Mouse (Mus musculus) heart, postnatal 14 days (tissue): ENCODE results near the gene Scaf1. TPM values are rescaled to one million over a fixed set of nuclear protein-coding genes. Genes with fewer than 3 reads are reported as not detected.
A peak's percentile ranks its signal among the peaks of the same experiment; 100 is the strongest.

Source experiments
- DNase-seq, 2 experiments: peaks; one replicate each; pipeline ENCODE4 v3.0.0; 2021 to 2022
- intact Hi-C: fragments of 180-260 bp; cut with DNase I; formaldehyde crosslinking; loops from one replicate; pipeline ENCODE4 v1.15.1; 2025
- long read RNA-seq, 2 experiments: library from polyadenylated mRNA; stranded (forward); transcript quantifications; one replicate each; pipeline ENCODE4 v2.0.0; 2021
- total RNA-seq, 2 experiments: library from RNA; stranded (reverse); gene quantifications; 2 replicates each; pipeline ENCODE4 v1.2.3; 2021

The Scaf1 gene
- total RNA-seq: 10 to 100 TPM; 53.8 to 56.1 TPM
- long read RNA-seq, experiment 1, full-length matches to known transcripts: 1 of 31 reads
- long read RNA-seq, experiment 1, partial matches to known transcripts: 25 of 31 reads
- long read RNA-seq, experiment 1, other reads (novel, unspliced or antisense): 5 of 31 reads
- long read RNA-seq, experiment 2, full-length matches to known transcripts: 2 of 22 reads
- long read RNA-seq, experiment 2, partial matches to known transcripts: 19 of 22 reads
- long read RNA-seq, experiment 2, other reads (novel, unspliced or antisense): 1 of 22 reads

DNA sequence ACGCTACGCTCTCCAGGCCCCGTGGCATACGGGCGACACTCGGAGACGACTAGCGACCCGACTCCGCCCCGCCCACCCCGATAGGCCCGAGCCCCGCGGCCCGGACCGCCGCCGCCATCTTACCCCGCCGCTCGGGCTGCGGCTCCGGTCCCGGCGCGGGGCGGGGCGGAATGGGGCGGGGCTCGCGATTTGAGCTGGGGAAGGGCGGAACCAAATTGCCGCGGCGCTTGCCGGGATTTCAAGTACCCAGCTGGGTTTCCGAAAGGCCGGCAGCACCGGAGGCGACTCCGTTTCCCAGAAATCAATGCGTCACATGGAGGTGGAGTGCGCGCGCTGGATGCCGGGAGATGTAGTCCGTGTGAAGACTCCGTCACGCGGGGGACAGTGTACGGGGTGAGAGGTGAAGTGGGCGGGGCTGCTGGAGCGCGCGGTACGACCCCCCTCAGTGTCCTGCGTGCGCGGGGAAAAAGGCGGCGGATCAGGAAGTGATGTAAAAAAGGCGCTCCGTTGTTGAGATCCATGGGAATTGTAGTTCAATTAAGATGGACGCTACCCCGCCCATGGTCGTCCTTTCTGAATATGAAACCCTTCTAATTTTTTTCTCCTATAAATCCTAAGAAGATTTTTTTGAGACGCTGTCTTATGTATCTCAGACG, at the start of gene Scaf1:
Gene Scaf1 (minus strand): TSS at position 407 of the 656 bp plus-strand sequence.
- DNase-seq: peak; percentile 98 to 99
- intact Hi-C loops: loop anchor here (2.0 kb wide), 1 partner anchor 15 kb away; no protein-coding TSS in a partner anchor

DNA sequence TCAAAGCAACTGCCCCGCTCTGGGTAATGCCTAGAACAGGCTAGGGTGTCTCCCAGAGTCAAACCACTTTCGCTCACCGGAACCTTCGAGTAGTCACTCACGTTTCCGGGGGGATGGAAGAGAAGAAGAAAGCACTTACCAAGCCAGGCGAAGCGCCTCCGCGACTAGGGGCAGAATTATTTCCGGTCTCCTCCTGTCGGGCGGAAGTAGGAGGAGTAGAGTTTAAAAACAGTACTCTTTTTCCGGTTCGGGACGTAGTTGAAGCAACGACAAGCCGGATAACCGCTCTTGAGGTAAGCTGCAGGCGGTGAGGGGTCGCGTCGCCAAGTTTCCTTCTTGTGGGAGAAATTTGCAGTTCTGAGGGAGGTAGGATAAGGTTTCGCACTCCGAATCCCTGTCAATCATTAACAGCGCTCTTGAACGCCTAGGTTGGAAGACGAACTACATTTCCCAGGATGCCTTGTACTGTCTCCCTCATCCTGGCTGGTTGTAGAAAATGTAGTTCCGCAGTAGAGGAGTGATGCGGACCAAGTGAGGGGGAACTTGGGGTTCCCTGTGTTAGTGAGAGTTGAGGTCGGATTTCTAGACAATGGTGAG, 46.2 kb upstream of the Scaf1 start, which contains the start of the genes Nosip and Prrg2:
Gene Nosip (plus strand): TSS at position 191 of the 597 bp plus-strand sequence.
Gene Prrg2 (minus strand): TSS at position 439 of the 597 bp plus-strand sequence.
- DNase-seq: peak; percentile 92 to 94
- intact Hi-C loops: loop anchor here (10.0 kb wide), 1 partner anchor 332 kb away; the partner anchor contains the start of gene Snrnp70

DNA sequence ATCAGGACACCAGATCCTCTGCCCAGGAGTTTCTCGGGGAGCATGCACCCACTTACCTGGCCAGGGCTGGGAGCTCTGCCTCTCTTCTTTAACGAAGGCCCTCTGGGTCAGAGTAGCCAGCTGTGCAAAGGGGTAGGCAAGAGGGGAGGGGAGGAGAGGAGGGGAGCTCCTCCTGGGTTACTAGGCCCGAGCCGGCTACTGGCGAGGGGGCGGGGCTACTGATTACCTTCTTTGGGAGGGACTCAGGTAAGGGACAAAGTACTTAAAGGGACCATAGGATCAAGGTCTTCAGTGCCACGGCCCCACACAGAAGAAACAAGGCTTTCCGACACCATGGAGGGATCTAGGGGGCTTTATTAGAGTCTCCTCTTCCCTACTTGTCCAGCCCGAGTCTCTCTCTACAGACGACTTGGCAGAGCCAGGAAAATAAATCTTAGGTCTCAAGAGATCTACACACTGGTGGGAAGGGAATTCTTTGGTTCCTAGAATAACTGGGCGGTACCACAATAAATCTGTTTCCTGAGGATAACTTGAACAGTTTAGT, 45.4 kb upstream of the Scaf1 start:
- intact Hi-C loops: loop anchor here (10.0 kb wide), 1 partner anchor 333 kb away; the partner anchor contains the start of gene Snrnp70

DNA sequence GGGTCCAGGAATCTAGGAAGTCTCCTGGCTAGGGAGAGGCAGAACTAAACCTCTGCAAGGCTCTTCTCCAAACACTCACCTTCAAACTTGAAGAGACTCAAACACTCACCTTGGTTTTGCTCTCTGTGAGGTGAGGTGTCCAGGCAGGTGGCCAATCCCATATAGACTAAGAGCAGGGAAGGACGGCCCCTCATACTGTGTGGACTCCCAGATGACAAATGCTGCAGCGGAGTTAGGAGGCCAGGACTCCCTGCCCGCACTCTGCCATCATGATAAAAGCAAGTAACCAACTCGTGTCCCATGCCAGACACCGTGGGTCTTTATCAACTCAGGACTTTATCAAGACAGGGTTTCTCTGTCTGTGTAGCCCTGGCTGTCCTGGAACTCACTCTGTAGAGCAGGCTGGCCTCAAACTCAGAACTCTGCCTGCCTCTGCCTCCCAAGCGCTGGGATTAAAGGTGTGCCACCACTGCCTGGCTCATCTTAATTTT, 44.5 kb upstream of the Scaf1 start:
- intact Hi-C loops: loop anchor here (10.0 kb wide), 1 partner anchor 334 kb away; the partner anchor contains the start of gene Snrnp70
- DNase-seq: no peak

More for the DNA sequence above, 45.4 kb upstream of the Scaf1 start:
- no peak for DNase-seq

DNA sequence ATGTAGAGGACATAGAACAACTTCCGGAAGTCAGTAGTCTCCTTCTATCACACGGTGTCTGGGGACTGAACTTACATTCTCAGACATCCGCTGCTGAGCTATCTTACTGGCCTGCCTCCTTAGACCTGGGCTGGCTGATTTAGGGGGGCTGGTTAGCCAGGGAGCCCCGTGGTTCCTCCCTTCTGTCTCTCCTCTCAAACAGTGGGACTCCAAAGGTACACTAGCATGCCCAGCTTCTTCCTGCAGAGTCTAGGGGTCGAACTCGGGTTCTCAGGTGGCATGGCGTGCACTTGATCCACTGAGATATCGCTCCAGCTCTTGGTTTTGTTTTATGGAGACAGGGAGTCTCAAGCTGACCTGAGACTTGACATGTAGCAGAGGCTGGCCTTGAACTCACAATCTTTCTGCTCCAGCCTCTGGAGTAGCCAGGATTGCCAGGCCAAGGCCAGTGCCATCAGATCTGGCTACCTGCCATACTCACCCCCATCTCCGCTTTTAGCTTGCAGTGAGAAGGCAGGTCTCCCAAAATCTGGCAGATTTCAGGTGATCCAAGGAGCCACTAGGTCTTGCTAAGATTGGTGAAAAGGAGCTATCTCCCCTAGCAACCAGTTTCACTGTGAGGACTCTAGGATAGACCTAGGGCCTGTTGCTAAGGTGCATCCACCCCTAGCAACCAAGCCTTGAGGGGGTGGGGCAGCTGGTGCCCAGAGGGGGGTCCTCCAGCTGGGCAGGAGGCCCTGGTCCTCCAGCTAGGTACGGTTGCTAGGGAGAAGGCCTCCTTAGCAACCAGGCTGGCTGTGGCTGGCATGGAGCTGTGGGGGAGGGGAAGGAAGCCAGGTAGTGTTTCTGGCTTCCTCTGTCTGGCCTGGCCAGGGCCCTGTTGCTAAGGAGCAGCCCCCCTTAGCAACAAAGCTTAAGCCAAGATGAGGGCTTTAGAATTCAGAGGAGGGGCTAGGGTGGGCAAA, 42.7 kb upstream of the Scaf1 start:
- intact Hi-C loops: no loop called here
- no peak for DNase-seq

DNA sequence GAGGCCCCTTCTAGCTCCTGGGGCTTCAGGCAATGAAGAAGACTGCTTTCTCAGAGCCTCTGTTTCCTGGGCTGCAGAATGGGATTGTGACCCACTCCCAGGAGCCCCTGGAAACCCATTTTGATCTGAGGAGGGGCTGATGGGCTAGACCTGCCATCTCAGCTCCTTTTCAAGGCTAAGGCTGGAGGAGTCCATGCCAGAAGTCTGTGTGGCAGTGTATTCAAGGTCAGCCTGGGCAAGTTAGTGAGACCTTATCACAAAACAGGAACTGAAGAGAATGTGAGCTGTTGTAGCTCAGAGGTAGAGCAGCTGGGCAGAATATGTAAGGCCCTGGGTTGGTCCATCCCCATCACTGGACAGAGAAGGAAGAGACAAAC, 40.8 kb upstream of the Scaf1 start:
- DNase-seq: no peak
- intact Hi-C loops: no loop called here

DNA sequence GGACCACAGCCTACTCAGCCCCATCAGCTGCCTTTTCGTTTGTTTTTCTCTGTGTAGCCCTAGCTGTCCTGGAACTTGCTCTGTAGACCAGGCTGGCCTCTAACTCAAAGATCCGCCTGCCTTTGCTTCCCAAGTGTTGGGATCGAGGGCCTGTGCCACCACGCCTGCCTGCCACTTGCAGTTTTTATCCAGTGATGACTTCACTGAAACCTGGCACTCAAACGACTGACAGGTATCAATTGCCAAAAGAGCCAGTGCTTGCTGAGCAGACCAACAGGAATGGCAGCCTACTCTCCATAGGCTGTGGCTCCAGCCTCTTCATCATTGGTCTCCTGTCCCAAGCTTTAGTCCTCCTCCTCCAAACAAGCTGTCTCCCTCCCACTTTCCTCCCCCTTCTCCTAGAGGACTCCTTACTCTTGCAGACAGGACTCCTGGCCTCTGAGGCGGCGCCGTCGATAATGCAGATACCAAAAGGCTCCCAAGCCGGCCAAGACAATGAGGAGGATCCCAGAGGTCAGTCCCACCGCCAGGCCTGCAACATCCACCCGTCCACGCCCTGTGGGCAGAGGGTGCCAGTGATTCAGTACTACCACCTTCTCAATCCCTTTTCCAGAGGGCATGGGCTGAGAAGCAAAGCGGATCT, 40.3 kb upstream of the Scaf1 start:
- intact Hi-C loops: no loop called here
- DNase-seq: no peak

DNA sequence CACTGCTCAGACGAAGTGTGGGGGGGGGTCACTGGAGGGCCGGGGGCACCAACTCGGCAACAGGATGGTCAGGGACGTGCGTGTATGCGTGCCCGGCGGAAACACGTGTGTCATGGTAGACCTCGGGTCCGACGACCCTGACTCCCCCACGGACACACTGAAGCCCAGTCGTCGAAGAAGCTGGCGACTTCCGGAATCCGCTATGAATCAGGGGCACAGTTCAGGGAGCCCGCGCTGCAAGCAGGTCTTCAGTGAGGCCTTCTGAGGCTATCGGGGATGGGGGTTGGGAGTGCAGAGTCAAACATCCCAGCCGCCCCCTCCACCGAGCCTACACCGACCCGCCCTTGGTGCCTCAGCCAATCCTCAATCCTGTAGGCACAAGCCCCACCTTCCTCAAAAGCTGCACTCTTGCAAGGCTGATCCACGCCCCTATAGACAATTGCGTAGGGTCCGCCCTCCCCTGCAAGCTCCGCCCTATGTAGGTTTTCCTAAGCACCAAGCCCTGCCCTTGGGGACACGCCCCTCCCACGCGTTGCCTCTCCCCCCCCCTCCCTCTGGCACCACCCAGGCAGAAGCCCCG, 37.9 kb upstream of the Scaf1 start:
- intact Hi-C loops: loop anchor here (2.0 kb wide), 1 partner anchor 35 kb away; no protein-coding TSS in a partner anchor
- DNase-seq: peak; percentile 89 to 91

DNA sequence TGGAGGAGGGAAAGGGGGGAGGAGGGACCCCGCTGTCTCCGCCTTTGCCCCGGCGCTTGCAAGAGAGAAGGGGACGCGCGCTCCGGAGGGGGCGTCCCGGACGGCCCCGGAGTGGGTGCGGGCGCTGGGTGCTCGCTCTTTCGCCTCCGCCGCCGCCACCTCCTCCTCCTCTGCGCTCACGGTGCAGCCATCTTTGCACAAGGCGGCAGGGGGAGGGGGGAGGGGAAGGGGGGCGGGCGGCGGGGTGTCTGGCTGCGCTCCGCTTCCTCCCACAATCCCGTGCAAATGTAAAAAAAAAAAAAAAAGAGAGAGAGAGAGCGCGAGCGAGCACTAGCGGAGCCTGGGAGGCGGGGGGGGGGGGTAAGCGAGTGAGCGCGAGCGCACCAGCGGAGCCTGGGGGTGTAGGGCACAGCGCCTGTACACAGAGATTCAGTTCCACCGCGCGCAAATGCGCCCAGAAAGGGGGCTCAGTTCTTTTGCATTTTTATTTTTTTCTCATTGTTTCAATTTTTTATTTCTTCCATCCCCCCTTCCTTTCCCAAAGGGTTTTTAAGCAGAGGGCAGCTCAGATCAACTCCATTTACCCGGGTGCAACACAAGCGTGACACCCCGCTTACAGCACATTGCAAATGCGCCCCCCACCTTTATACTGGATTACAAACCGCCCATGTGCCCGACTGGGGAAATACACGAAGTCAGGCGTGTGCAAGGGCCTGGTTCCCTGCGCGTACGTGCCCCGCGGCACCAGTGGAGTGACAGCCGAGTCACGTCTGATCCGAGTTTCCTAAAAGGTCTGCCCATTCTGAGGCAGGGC, 37.2 kb upstream of the Scaf1 start:
- intact Hi-C loops: loop anchor here (2.0 kb wide), 1 partner anchor 35 kb away; no protein-coding TSS in a partner anchor
- peak; percentile 76 to 81 for DNase-seq

DNA sequence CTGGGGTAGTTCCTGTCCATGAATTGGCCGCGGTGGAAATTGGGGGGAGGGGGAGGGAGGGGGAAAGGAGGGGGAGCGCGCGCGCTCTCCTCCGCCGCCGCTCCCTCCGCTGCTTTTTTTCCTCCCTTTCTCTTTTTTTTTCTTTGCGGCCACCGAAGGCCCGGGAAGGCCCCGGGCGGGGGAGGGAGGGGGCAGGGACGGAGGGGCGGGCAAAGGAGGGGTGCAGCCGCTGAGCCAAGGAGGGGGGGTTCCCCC, 36.6 kb upstream of the Scaf1 start, which contains the start of gene Prr12:
Gene Prr12 (minus strand): TSS at position 20 of the 255 bp plus-strand sequence.
- intact Hi-C loops: loop anchor here (2.0 kb wide), 1 partner anchor 34 kb away; no protein-coding TSS in a partner anchor
- DNase-seq: no peak

DNA sequence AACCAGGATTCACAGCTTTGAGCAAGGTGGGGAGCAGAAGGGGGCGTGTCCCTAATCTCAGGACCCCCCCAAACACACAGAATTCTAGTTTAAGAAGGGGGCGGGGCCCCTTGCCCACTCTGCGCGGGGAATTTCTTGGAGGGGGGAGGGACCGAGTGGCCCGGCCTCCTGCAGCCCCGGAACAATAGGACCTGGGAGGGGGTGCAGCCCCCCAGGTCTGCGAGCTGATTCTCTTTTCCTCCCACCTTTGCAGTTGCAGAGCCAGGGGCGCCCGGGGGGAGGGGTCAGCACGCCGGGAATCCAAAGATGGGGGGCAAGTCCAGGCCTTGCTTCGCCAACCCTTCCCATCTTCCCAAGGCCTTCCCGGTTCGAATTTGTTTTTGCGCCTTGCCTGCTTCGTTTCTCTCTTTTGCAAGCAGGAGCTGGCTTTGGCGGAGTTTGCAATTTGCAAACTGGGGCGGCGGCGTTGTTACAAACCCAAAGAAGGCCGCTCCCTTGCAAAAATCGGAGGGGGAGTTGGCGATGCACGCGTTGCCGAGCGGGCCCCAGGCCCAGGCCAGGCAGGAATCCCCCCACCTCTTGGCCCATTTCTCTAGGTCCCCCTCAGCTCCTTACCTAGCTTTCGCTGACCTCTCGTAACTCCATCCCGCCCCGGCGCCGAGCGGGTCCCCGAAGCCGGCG, 36.2 kb upstream of the Scaf1 start:
- intact Hi-C loops: loop anchor here (2.0 kb wide), 1 partner anchor 34 kb away; no protein-coding TSS in a partner anchor
- DNase-seq: peak; percentile 48 to 51

DNA sequence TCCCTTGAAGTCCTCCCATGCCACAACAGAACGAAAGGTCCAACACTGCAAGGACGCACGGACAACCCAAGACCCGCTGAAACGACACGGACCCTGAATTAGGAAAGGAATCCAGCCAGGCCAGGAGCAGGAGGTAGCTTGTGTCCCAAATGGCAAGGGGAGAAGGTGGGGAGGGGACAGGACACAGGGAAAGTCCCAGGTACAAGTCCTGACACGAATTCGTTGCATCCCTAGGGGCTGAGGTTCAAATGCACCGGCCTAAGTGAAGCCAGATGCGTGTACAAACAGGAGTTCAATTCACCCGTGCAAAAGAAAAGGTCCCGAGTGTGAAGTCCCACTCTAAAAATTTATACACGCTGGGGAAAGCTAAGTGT, 35.4 kb upstream of the Scaf1 start:
- intact Hi-C loops: no loop called here
- DNase-seq: no peak

DNA sequence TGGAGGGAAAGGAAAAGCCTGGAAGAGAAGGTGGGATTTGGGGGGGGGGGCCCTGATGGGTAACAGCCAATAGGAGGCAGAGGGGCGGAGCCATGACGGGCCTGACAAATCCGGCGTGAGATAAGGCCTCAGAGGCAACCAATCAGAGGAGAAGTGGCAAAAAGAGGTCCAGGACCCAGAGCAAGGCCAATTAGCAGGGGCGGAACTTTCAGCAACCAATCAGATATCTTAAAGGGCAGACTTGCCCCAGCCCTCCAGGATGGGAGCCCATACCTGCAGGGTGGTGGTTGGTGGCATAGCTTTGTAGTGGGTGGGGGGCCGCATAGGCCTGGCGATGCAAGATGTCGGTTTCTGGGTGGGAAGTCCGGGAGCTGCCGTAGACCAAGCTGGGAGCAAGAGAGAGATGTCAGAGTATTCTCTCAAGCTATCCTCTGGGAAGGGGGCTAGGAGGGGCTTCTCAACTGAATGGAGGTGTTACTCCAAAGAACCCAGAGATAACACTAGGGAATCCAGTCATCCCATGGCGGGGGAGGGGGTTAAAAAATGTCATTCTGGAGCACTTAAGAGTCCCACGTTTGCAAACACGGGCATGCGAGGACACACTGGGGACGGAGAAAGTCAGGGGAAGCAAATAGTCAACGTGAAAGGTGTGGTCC, 34.9 kb upstream of the Scaf1 start:
- DNase-seq: peak; percentile 70 to 78
- intact Hi-C loops: no loop called here

DNA sequence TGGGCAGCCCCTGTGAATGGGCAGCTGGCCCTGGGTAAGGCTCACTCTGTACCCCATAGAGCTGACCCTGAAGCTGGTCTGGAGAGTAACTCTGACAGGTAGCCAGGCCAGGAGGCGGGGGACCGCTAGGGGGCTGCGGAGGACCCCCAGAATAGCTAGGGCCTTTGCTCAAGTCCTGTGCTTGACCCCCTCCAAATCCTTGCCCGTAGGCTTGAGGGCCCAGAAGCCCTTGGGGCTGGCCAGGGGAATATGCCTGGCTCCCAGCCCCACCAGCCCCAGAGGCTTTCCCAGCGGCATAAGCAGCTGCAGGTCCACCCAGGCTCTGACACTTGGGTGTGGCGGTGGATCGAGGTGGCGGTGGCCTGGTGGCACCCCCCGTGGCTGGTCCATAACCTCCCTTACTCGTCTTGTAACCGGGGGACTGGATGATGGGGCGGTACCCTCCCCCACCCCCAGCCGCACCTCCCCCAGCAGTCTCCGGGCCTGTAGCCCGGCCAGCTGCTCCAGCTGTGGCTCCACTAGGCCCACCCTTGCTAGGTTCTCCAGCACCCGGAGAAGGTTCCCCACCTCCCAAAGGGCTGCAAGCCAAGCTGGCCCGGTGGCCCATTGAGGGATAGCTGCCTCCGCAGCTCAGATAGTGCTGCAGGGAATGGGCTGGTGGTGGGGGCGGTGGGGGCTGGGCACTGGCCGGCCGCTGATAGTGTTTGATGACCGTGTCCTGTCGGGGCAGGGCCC, 32.9 kb upstream of the Scaf1 start:
- intact Hi-C loops: no loop called here
- DNase-seq: peak; percentile 62 to 63

DNA sequence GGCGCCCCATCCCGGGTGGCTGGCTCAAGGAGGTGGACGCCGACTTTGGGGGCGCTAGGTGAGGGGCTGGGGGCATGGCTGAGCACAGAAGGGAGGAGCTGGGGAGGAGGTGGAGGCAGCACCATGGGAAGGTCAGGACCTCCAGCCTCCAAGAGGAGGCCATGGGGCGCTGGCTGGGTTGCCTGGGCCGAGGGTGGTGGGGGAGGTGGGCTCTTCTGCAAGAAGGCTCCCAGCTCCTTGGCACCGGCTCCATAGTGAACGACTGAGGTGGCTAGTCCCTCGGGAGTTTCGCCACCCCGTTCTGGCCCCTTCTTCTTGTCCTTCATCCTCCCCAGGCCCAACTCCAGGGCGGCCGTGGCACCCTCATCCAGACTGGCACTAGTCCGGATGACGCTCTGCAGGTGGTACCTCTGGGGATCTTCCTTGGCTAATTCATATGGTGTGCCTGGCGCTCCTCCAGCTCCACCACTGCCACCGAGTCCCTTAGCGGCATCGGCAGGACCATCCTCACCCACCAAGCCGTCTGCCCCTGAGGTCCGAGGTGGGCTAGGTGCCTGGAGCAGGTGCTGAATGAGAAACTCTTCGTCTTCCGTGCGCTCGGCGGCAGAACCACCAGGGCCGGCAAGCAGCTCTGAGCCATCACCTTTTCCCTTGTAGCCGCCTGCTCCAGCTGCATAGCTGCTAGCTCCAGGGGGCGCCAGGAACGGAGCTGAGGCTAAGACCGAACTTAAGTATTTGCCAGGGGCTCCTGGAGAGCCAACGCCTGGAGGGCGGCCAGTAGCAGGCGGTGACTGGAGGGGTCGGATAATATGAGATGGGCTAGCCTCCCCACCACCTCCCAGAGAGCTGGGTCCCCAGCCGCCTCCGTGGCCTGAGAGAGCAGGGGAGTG, 32.1 kb upstream of the Scaf1 start:
- intact Hi-C loops: no loop called here

More for the DNA sequence above, 32.1 kb upstream of the Scaf1 start:
- no peak for DNase-seq
